Mouse (Mus musculus) 416B (cell line): Measurements from ENCODE around the gene Ncbp1.

Source experiments
- DNase-seq: peaks from one replicate; pipeline ENCODE4 v3.0.0; 2011; ENCODE audit warnings: low read depth

Gene Ncbp1

DNA sequence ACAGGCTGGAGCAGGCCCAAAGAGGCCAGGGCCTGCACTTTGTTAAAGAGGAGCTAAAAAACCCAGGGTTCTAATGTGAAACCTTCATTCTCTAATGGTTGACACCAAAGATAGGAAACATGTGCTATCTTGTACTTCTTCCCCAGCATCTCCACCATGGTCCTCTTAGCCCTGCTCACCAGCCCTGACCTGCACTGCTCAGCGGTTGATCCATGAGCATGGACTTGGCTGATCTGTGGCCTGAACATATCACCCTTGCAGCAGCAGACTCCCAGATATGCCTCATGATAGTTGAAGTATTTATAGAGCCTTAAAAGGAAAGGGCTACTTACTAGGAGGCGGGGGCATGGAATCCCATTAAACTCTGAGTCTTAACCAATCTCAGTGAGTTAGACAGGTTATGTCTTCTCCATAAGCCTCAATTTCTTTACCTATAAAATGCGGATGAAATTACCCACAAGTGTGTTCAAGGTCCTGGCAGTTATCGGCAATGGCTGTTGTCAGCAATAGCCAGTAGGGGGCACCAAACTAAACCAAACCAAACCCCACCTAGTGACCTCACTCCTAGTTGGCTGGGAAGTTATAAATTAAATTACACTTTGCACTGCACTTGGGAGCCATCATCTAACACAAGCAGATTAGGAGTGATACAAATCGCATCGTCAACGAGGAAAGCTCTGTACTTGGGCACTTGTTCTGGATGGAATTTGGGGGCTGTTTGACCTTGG lies 63.6 kb downstream of the Ncbp1 start:
- peak; percentile 77 for DNase-seq

DNA sequence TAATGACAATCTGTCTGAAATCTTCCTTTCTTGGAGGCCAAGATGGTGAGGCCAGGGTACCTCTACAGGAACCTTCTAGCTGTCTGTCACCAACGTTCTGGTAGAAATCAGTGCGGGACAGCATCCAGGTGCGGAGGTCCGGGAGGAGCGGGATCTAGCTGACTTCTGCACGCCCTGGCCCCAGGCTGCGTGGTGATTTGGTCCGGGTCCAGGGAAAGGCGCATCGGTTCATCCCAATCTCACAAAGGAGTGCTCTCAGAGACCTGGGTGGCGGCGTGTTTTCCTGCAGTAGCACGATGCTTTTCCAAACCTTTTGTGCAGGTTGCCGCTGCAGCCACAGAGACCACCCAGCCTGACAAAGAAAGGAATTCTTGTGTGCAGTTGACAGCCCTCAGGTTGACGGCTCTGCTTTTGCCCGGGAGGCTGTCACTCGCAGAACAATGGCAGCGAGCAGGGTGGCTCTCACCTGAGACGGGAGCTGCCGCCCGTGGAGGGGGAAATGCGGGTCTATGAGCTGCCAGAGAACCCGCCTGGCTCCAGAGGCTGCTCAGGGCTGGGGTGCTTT lies 64.2 kb downstream of the Ncbp1 start:
- DNase-seq, result no peak

DNA sequence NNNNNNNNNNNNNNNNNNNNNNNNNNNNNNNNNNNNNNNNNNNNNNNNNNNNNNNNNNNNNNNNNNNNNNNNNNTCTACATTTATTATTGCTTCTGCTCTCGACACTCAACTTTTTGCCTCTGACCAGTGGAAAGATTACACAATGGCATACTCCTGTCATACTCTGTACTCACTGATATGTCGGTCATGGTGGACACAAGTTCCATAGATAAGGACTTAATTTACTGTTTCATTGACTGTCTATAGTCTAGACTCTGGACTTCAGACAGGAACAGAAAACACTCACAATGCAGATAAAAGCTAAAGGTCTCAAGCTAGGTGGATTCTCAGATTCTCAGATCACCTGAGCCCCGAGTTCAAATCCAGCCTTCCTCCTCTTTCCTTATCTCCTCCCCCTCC lies 82.7 kb downstream of the Ncbp1 start:
- no peak for DNase-seq
